Mouse (Mus musculus) forebrain, embryonic 16.5 days (tissue): Measurements from ENCODE around the gene Srsf2. TPM values are rescaled to one million over a fixed set of nuclear protein-coding genes. Genes with fewer than 3 reads are reported as not detected.
"Not testable (repeated sequence)": the region's sequence is repeated elsewhere in the genome, so short reads cannot be mapped to it uniquely, and the experiment has no call there.

Source experiments
- ATAC-seq: fragments of 200-750 bp; cut with Nextera tagmentation; 2 replicates; pipeline ENCODE4 v1.8.0; 2017; ENCODE audit warnings: mild to moderate bottlenecking, moderate library complexity
- H3K27ac ChIP-seq: fragments of 300-500 bp; sonication (generic); 2 replicates; pipeline ENCODE4 v1.5.1; 2014; ENCODE audit warnings: low read length, control low read depth
- H3K27me3 ChIP-seq: fragments of 300-500 bp; sonication (generic); replicated peaks from 2 replicates; pipeline ENCODE4 v1.6.1; 2014; ENCODE audit warnings: low read length; ENCODE audit not compliant: control insufficient read depth, insufficient read depth
- H3K36me3 ChIP-seq: fragments of 300-500 bp; sonication (generic); 2 replicates; pipeline ENCODE4 v1.6.1; 2014; ENCODE audit not compliant: control insufficient read depth, insufficient read depth
- H3K4me1 ChIP-seq: fragments of 300-500 bp; sonication (generic); replicated peaks from 2 replicates; pipeline ENCODE4 v1.6.1; 2014; ENCODE audit warnings: low read length; ENCODE audit not compliant: control insufficient read depth, insufficient read depth
- H3K4me2 ChIP-seq: fragments of 300-500 bp; sonication (generic); 2 replicates; pipeline ENCODE4 v1.6.1; 2014; ENCODE audit warnings: mild to moderate bottlenecking, low read length, control low read depth
- H3K4me3 ChIP-seq: fragments of 300-500 bp; sonication (generic); replicated peaks from 2 replicates; pipeline ENCODE4 v1.5.1; 2014; ENCODE audit warnings: mild to moderate bottlenecking, low read length, control low read depth
- H3K9ac ChIP-seq: fragments of 300-500 bp; sonication (generic); replicated peaks from 2 replicates; pipeline ENCODE4 v1.6.1; 2014; ENCODE audit warnings: low read depth, low read length, control low read depth
- H3K9me3 ChIP-seq: fragments of 300-500 bp; sonication (generic); 2 replicates; pipeline ENCODE4 v1.6.1; 2016; ENCODE audit warnings: low read length; ENCODE audit not compliant: control insufficient read depth
- WGBS: fragments of 180-500 bp; shearing (Covaris S2); extraction: QIAGEN DNeasy Blood & Tissue Kit; methylation state at CpG from one replicate; pipeline ENCODE4 v1.1.7; 2014; 5-methylcytosine and 5-hydroxymethylcytosine counted together
- polyA plus RNA-seq: library from polyadenylated mRNA; unstranded; fragments of >200 nt; fragmentation: Nextera tagmentation; extraction: Ambion mirVana; gene quantifications from 2 replicates; pipeline ENCODE4 v1.2.1, GENCODE M21; 2015

Srsf2 gene
- polyA plus RNA-seq, 1 experiment from 2014 or later: 649 TPM

DNA sequence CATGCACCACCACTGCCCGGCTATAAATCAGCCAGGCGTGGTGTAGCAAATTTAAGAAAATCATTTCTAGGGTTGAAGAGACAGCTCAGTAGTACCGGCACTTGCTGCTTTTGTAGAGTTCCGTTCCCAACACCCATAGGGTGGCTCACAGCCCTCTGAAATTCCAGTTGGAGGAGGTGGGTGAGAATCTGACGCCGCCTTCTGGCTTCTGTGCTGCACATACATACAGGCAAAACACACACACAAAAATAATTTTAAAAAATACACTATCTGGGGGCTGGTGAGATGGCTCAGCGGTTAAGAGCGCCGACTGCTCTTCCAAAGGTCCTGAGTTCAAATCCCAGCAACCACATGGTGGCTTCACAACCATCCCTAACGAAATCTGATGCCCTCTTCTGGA, 29.0 kb downstream of the Srsf2 start:
- not testable (repeated sequence) for H3K4me2 ChIP-seq, H3K9me3 ChIP-seq, H3K9ac ChIP-seq, H3K36me3 ChIP-seq, H3K4me3 ChIP-seq, ATAC-seq, H3K27me3 ChIP-seq, H3K27ac ChIP-seq
- WGBS: 97% methylated on average over 10 of the region's 10 CpGs
- H3K4me1 ChIP-seq: peaks cover 18% of the 10 kb centered on the region

DNA sequence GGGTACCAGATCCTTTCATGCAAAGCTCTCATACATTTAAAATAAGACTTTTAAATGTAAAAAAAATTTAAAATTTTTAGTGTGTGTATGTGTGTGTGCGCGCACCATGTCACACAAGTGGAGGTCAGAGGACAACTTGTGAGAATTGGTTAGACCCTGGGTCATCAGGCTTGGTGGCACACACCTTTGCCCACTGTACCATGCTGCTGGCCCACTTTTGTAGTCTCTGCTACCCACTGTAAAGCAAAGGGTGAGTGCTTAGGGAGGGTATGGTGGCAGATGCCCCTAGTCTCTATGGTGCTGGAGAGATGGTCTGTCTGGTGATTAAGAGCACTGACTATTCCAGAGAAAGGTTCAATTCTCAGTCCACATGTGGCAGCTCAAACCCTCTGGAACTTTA, 29.6 kb downstream of the Srsf2 start:
- H3K9ac ChIP-seq: no peak overlapping the region
- H3K4me1 ChIP-seq: peaks cover 16% of the 10 kb centered on the region
- no peak overlapping the region for H3K4me3 ChIP-seq
- H3K27ac ChIP-seq: no peak overlapping the region
- no peaks in the 10 kb centered on the region for H3K27me3 ChIP-seq
- H3K36me3 ChIP-seq: no peaks in the 10 kb centered on the region
- H3K9me3 ChIP-seq: no peaks in the 10 kb centered on the region
- 98% methylated on average over 2 of the region's 2 CpGs for WGBS
- ATAC-seq: no peak
- H3K4me2 ChIP-seq: no peak overlapping the region

DNA sequence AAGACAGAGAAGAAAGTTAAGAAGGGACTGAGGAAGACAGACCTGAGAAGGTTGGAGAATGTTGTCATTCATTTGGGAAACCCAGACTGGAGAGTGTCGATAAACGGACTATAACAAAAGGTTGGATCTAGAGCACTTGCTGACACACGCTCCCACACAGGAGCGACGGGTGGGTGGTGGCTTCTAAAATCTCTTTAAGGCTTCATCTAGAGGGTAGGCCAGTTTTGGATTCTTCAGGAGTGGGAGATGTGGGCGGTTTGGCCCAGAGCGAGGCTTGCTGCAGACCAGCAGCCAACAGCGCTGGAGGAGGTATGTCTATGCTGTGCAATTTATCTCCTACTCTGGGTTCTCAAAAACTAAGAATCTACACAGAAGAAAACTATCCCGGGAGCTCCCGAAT, 30.3 kb downstream of the Srsf2 start:
- 92% methylated on average over 10 of the region's 10 CpGs for WGBS
- ATAC-seq: no peak
- no peak overlapping the region for H3K4me3 ChIP-seq
- H3K27me3 ChIP-seq: no peaks in the 10 kb centered on the region
- H3K9ac ChIP-seq: no peak overlapping the region
- no peaks in the 10 kb centered on the region for H3K9me3 ChIP-seq
- H3K36me3 ChIP-seq: no peaks in the 10 kb centered on the region
- peaks cover 10% of the 10 kb centered on the region for H3K4me1 ChIP-seq
- H3K4me2 ChIP-seq: no peak overlapping the region
- no peak overlapping the region for H3K27ac ChIP-seq

DNA sequence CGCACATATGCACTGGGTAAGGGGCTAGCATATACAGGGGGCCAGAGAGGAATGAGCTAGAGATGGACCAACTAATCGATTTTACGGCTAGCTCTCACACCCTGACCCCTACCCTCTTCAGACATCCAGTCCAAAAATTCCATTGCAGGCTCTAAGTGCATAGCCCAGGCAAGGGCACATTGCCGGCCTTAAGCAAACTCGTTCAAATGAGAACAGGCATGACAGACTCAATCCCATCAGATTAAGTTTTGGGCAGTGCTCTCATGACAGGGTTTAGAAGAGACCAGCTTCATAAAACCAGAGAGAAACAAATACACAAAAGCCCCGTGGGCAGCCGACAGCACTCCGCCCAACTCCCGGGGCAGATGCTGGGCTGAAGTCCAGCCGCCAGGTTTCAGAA, 30.7 kb downstream of the Srsf2 start:
- ATAC-seq: no peak
- 64% methylated on average over 10 of the region's 10 CpGs for WGBS
- H3K4me3 ChIP-seq: no peak overlapping the region
- H3K9ac ChIP-seq: no peak overlapping the region
- H3K27ac ChIP-seq: no peak overlapping the region
- peaks cover 8% of the 10 kb centered on the region for H3K4me1 ChIP-seq
- H3K9me3 ChIP-seq: no peaks in the 10 kb centered on the region
- H3K27me3 ChIP-seq: no peaks in the 10 kb centered on the region
- no peaks in the 10 kb centered on the region for H3K36me3 ChIP-seq
- H3K4me2 ChIP-seq: no peak overlapping the region

DNA sequence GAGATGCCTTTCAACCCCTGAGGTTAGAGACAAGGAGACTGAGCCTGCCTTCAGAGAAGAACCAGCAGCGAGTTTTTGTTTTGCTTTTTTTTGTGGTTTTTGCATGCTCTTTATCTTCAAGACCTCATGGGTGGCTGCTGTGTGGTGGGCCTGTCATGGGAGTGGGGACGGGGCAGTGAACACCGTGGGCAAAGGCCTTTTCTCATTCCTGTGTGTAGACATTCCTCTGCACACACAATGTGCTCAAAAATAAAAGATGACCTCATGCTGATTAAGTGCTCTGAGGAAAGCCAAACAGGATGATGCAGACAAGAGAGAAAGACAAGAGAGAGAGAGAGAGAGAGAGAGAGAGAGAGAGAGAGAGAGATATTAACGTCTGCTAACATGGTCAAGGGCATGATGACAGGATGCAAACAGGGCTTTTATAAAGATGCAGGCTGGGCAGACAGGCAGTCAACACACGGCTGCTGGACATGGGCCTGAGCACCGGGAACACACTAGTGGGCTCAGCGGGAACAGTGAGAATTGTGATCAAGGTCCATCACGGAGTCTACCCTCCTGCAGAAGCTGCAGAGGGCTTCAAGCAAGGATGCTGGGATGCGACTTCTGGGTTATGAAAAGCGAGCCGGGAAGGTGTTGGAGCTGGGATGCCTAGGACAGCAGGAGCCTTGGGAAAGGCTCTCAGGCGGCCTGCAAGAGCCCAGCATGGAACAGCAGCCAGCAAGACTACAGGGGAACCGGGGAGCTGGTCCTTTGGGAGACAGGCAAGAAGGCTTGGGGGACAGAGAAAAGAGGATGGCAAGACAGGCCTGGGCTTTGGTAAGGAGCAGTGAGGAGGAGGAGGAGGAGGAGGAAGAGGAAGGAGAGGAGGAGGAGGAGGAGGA, 31.6 kb downstream of the Srsf2 start:
- WGBS: 54% methylated on average over 13 of the region's 13 CpGs
- H3K27ac ChIP-seq: no peak overlapping the region

DNA sequence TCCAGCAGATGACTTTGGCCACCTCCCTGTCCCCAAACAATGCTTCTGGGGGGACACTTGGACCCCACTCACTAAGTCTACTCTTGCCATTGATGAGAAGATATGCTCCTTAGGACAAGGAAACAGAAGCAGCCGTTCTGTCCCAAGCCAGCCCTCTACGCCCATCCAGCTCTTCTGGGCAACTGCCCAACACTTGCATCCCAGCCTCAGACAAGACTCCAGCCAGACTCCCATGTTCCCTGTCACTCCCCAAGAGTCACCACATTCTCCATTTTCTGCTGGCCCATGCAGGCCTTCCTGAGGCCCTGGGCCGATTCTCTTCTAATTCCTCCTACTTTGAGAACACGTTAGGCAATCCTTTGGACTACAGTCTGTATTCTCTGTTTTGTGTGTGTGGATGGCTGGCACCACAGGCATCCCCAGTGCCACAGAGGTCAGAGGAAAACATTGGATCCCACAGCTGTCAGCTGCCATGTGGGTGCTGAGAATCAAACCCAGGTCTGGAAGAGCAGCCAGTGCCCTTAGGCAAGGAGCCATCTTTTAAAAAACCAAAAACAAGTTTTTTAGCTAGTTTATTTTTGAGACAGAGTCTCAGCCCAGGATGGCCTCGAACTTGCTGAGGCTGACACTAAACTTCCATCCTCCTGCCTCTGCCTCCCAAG, 32.8 kb downstream of the Srsf2 start:
- no peak overlapping the region for H3K9ac ChIP-seq
- H3K4me1 ChIP-seq: peaks cover 3% of the 10 kb centered on the region
- no peaks in the 10 kb centered on the region for H3K9me3 ChIP-seq
- H3K4me2 ChIP-seq: no peak overlapping the region
- 74% methylated on average over 5 of the region's 5 CpGs for WGBS
- no peak overlapping the region for H3K27ac ChIP-seq
- H3K4me3 ChIP-seq: no peak overlapping the region
- H3K36me3 ChIP-seq: no peaks in the 10 kb centered on the region
- no peak for ATAC-seq
- no peaks in the 10 kb centered on the region for H3K27me3 ChIP-seq

More for the DNA sequence above, 31.6 kb downstream of the Srsf2 start:
- Histone ChIP-seq H3K9me3 (no peaks in the 10 kb centered on the region), H3K4me3 (no peak overlapping the region), H3K9ac (no peak overlapping the region), H3K4me1 (no peaks in the 10 kb centered on the region), H3K36me3 (no peaks in the 10 kb centered on the region), H3K4me2 (no peak overlapping the region), H3K27me3 (no peaks in the 10 kb centered on the region)
- no peak for ATAC-seq

DNA sequence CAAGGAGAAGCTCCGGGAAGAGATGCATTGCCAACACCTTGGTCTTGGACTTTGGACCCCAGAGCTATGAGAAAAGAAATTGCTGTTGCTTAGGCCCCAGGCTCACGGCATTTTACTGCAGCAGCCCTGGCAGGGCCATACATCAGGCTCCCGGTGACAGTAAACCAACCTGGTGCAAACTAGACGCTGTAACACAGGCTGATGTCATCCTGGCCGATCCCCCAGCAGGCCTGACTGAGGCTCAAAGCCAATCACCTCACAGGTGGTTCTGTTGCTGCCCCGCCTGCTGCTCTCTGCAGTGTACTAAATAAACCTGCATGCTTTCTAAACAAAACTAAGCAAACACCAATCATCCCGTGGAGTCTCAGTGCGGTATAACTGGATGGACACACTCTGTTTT, 34.2 kb downstream of the Srsf2 start:
- Histone ChIP-seq H3K9me3 (no peaks in the 10 kb centered on the region), H3K27me3 (no peaks in the 10 kb centered on the region), H3K9ac (no peak overlapping the region), H3K36me3 (no peaks in the 10 kb centered on the region), H3K4me1 (peaks cover 17% of the 10 kb centered on the region), H3K4me2 (no peak overlapping the region), H3K27ac (no peak overlapping the region), H3K4me3 (no peak overlapping the region)
- WGBS: 73% methylated on average over 8 of the region's 8 CpGs
- no peak for ATAC-seq

DNA sequence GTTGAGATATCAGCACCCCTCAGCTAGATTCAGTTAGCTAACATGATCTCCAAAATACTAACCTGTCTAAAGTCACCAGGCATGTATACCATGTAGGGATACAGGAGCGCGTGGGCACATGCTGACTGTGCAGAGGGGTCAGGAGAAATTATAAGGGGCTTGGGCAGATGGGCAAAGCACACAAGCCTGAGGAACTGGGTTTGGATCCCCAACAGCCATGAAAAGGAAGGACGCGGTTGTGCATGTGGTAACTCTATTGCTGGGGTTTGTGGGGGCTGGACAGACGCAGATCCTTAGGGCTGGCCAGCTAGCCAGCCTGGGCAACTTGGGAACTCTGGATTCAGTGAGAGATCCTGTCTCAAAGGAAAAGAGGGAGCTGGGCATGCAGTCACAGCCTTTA, 35.3 kb downstream of the Srsf2 start:
- Histone ChIP-seq H3K4me2 (no peak overlapping the region), H3K27me3 (no peaks in the 10 kb centered on the region), H3K27ac (no peak overlapping the region), H3K4me3 (no peak overlapping the region), H3K9me3 (no peaks in the 10 kb centered on the region), H3K36me3 (no peaks in the 10 kb centered on the region), H3K4me1 (peaks cover 22% of the 10 kb centered on the region), H3K9ac (no peak overlapping the region)
- 97% methylated on average over 5 of the region's 5 CpGs for WGBS
- ATAC-seq: no peak

DNA sequence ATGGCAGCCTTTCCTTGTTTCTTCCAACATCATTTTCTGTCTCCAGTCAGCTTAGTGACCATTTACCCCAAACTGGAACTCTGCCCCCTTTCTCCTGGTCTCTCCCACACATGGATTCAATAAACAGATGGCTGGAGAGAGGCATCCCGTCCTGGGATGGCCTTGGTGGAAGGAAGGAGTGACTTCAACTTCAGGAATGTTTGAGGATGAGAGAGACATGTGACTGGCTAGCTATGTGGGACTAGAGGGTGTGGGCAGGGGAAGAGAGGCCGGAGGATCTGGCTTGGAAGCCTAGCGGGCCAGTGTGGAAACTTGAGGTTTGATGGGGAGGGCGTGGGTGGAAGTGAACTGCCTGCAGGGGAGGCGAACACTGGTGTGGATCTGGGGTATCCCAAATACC, 36.1 kb downstream of the Srsf2 start:
- Histone ChIP-seq H3K4me1 (peaks cover 29% of the 10 kb centered on the region), H3K4me2 (no peak overlapping the region), H3K9ac (no peak overlapping the region), H3K27ac (no peak overlapping the region), H3K9me3 (no peaks in the 10 kb centered on the region), H3K27me3 (no peaks in the 10 kb centered on the region), H3K36me3 (no peaks in the 10 kb centered on the region), H3K4me3 (no peak overlapping the region)
- no peak for ATAC-seq
- WGBS: 90% methylated on average over 5 of the region's 5 CpGs
